In genomic region chr17:34126826-34127420, GRCm38 (mm10) we compare ENCODE assay signal across 12 mouse cellular contexts. TPM values are rescaled to one million over a fixed set of nuclear protein-coding genes. Genes with fewer than 3 reads are reported as not detected.
A peak's percentile ranks its signal among the peaks of the same experiment; 100 is the strongest.
DNase-seq lines count a peak whose midpoint lies in the region; ATAC-seq and TF ChIP-seq lines count a peak whose summit lies in the region.
"Had no signal": no experiment of that assay in that cellular context is flagged by ENCODE, and none has a peak within 500 bp of the region (broad histone marks: within the 10 kb centered on the region; RNA-seq: fewer than 3 reads in every experiment).

No protein-coding gene starts in this region.

- 0 out of 2 replicates have a peak overlapping the region, but pooled peaks have one; percentile 25 for H3K9ac ChIP-seq in liver, embryonic 11.5 days (ENCODE audit: low read depth, low read length)
- H3K9ac ChIP-seq in limb, embryonic 12.5 days (replicated peaks): no peak overlapping the region
- H3K9ac ChIP-seq: forebrain, postnatal 0 days had no signal

- no peak for TF ChIP-seq CTCF in gastrocnemius, adult 2 months (IDR thresholded peaks at IDR 0.05)
- TF ChIP-seq CTCF in G1E (IDR thresholded peaks at IDR 0.05; ENCODE audit: low read depth, low read length): no peak

- 66% methylated on average over 9 of the region's 9 CpGs for WGBS in liver, embryonic 11.5 days
- WGBS in limb, embryonic 12.5 days: 44% methylated on average over 9 of the region's 9 CpGs

- no peaks in the 10 kb centered on the region for H3K36me3 ChIP-seq in liver, embryonic 11.5 days (ENCODE audit: control insufficient read depth, insufficient read depth, low read length)
- H3K36me3 ChIP-seq in G1E (replicated peaks): peaks cover 47% of the 10 kb centered on the region
- H3K36me3 ChIP-seq in limb, embryonic 12.5 days: peaks cover 7% of the 10 kb centered on the region; the same call in 1 of the 2 replicates

- no peak overlapping the region for H3K4me3 ChIP-seq in gastrocnemius, adult 2 months
- H3K4me3 ChIP-seq in liver, embryonic 11.5 days (ENCODE audit: low read depth, low read length): 0 out of 2 replicates have a peak overlapping the region, but pooled peaks have one; percentile 1
- peak overlapping the region; percentile 14; the same call in 1 of the 2 replicates for H3K4me3 ChIP-seq in G1E (ENCODE audit: low read depth, low read length)
- H3K4me3 ChIP-seq in limb, embryonic 12.5 days (replicated peaks): no peak overlapping the region
- H3K4me3 ChIP-seq: heart, adult 2 months had no signal

- peak overlapping the region; percentile 22 for H3K4me2 ChIP-seq in liver, embryonic 11.5 days
- 0 out of 2 replicates have a peak overlapping the region, but pooled peaks have one; percentile 1 for H3K4me2 ChIP-seq in limb, embryonic 12.5 days

- H3K9me3 ChIP-seq in liver, embryonic 11.5 days (ENCODE audit: control insufficient read depth, low read length): no peaks in the 10 kb centered on the region
- no peaks in the 10 kb centered on the region for H3K9me3 ChIP-seq in G1E (replicated peaks)
- no peaks in the 10 kb centered on the region for H3K9me3 ChIP-seq in limb, embryonic 12.5 days

- peak overlapping the region; percentile 28; the same call in 1 of the 2 replicates for H3K27ac ChIP-seq in gastrocnemius, adult 2 months
- H3K27ac ChIP-seq in liver, embryonic 11.5 days (ENCODE audit: low read depth, low read length): 0 out of 2 replicates have a peak overlapping the region, but pooled peaks have one; percentile 34
- H3K27ac ChIP-seq in limb, embryonic 12.5 days: peak overlapping the region; percentile 46; the same call in 1 of the 2 replicates
- H3K27ac ChIP-seq: heart, adult 2 months had no signal

- H3K4me1 ChIP-seq in liver, embryonic 11.5 days (replicated peaks; ENCODE audit: control insufficient read depth, insufficient read depth, low read length): peaks cover 45% of the 10 kb centered on the region
- peaks cover 68% of the 10 kb centered on the region for H3K4me1 ChIP-seq in G1E (ENCODE audit: insufficient read depth, low read depth, low read length)
- H3K4me1 ChIP-seq in limb, embryonic 12.5 days (replicated peaks): peaks cover 47% of the 10 kb centered on the region

- H3K27me3 ChIP-seq in liver, embryonic 11.5 days (replicated peaks; ENCODE audit: control insufficient read depth, insufficient read depth, low read length): peaks cover 11% of the 10 kb centered on the region
- H3K27me3 ChIP-seq in G1E (ENCODE audit: insufficient read depth, low read length): peaks cover 5% of the 10 kb centered on the region; the same call in 1 of the 2 replicates
- H3K27me3 ChIP-seq in limb, embryonic 12.5 days: no peaks in the 10 kb centered on the region

- DNase-seq in gastrocnemius, adult 2 months: no peak
- no peak for DNase-seq in gastrocnemius, postnatal 14 days
- DNase-seq in liver, embryonic 11.5 days (ENCODE audit: low spot score): no peak
- no peak for DNase-seq in liver
- DNase-seq in G1E (ENCODE audit: low spot score): no peak
- DNase-seq in adrenal gland, postnatal 10 days: no peak
- no peak for DNase-seq in adrenal gland, adult 8-10 months
- DNase-seq: forebrain, postnatal 0 days; heart, postnatal 36 days had no signal

- intact Hi-C loops in gastrocnemius, adult 2 months (cut with DNase I): no loop called here
- intact Hi-C loops in gastrocnemius, postnatal 14 days (cut with DNase I; ENCODE audit: low total_unique reads): no loop called here

- no peak for ATAC-seq in liver, embryonic 11.5 days (replicated peaks; ENCODE audit: low FRiP score)
- ATAC-seq in G1E (ENCODE audit: extremely low read depth, insufficient number of reproducible peaks, low FRiP score, poor library complexity, severe bottlenecking): no peak
- no peak for ATAC-seq in limb, embryonic 12.5 days (ENCODE audit: insufficient number of reproducible peaks, insufficient read depth, low FRiP score, low TSS enrichment, low read depth)
- ATAC-seq: forebrain, postnatal 0 days; lung, postnatal 0 days had no signal

RNA-seq across cellular contexts. Expression of gene Brd2, which starts 4.5 kb away (rescaled TPM):
- total RNA-seq in gastrocnemius, adult 2 months (2021): 10 to 100 TPM; 70.3 to 88.9 TPM
- total RNA-seq in gastrocnemius, postnatal 14 days (2021): 10 to 100 TPM; 75.2 to 75.5 TPM
- polyA plus RNA-seq in liver, embryonic 11.5 days (2014; fragmentation: Nextera tagmentation; extraction: Ambion mirVana): 86.1 and 90.8 TPM in 2 replicates
- total RNA-seq in G1E (2014; fragmentation: Nextera tagmentation) (336 and 447 TPM in 2 replicates), G1E (2017) (214 and 244 TPM in 2 replicates)
- 198 and 298 TPM in 2 replicates for polyA plus RNA-seq in G1E (2012)
- polyA plus RNA-seq in limb, embryonic 12.5 days (2016; fragmentation: Nextera tagmentation; extraction: Ambion mirVana): 129 and 134 TPM in 2 replicates
- total RNA-seq in adrenal gland, postnatal 10 days (2021): 100 to 1,000 TPM; 170 to 181 TPM
- 100 to 1,000 TPM; 185 to 240 (median 215) TPM for total RNA-seq in adrenal gland, adult 8-10 months (2022)

RNA-seq across cellular contexts. Expression of gene H2-DMa, which starts 7.6 kb away (rescaled TPM):
- 1 to 10 TPM; 3.0 to 3.1 TPM for total RNA-seq in gastrocnemius, adult 2 months (2021)
- 1 to 10 TPM; 2.3 to 3.6 TPM for total RNA-seq in gastrocnemius, postnatal 14 days (2021)
- 5.6 and 5.9 TPM in 2 replicates for polyA plus RNA-seq in liver, embryonic 11.5 days (2014; fragmentation: Nextera tagmentation; extraction: Ambion mirVana)
- 11.0 and 16.1 TPM in 2 replicates for total RNA-seq in G1E (2014; fragmentation: Nextera tagmentation)
- total RNA-seq in G1E (2017): 2.8 and 3.8 TPM in 2 replicates
- polyA plus RNA-seq in G1E (2012): 0.62 and 1.3 TPM in 2 replicates
- 11.1 and 13.2 TPM in 2 replicates for polyA plus RNA-seq in limb, embryonic 12.5 days (2016; fragmentation: Nextera tagmentation; extraction: Ambion mirVana)
- total RNA-seq in adrenal gland, postnatal 10 days (2021): 10 to 100 TPM in 1 of 2 experiments, 1 to 10 TPM in 1; 8.9 to 15.2 TPM
- 10 to 100 TPM; 12.2 to 24.6 (median 21.1) TPM for total RNA-seq in adrenal gland, adult 8-10 months (2022)

RNA-seq across cellular contexts. Expression of gene H2-DMb2, which starts 16.2 kb away (rescaled TPM):
- total RNA-seq in gastrocnemius, adult 2 months (2021): under 1 TPM; 0.46 to 0.47 TPM
- total RNA-seq in gastrocnemius, postnatal 14 days (2021): under 1 TPM; 0.45 to 0.47 TPM
- 0.32 and 0.34 TPM in 2 replicates for polyA plus RNA-seq in liver, embryonic 11.5 days (2014; fragmentation: Nextera tagmentation; extraction: Ambion mirVana)
- total RNA-seq in G1E (2014; fragmentation: Nextera tagmentation) (not detected in 2 replicates), G1E (2017) (not detected in 2 replicates)
- polyA plus RNA-seq in G1E (2012): not detected in 2 replicates
- 0.30 and 0.32 TPM in 2 replicates for polyA plus RNA-seq in limb, embryonic 12.5 days (2016; fragmentation: Nextera tagmentation; extraction: Ambion mirVana)
- total RNA-seq in adrenal gland, postnatal 10 days (2021): 1 to 10 TPM; 4.5 to 4.8 TPM
- 1 to 10 TPM; 2.0 to 4.5 (median 4.0) TPM for total RNA-seq in adrenal gland, adult 8-10 months (2022)

RNA-seq across cellular contexts. Expression of gene H2-DMb1, which starts 25.9 kb away (rescaled TPM):
- total RNA-seq in gastrocnemius, adult 2 months (2021): under 1 TPM; 0.38 to 0.61 TPM
- total RNA-seq in gastrocnemius, postnatal 14 days (2021): 1 to 10 TPM; 1.0 to 1.4 TPM
- polyA plus RNA-seq in liver, embryonic 11.5 days (2014; fragmentation: Nextera tagmentation; extraction: Ambion mirVana): 0.19 and 0.43 TPM in 2 replicates
- total RNA-seq in G1E (2014; fragmentation: Nextera tagmentation): not detected in 2 replicates
- total RNA-seq in G1E (2017): 0.41 and 0.44 TPM in 2 replicates
- polyA plus RNA-seq in G1E (2012): 0.06 and 0.10 TPM in 2 replicates
- polyA plus RNA-seq in limb, embryonic 12.5 days (2016; fragmentation: Nextera tagmentation; extraction: Ambion mirVana): 1.2 and 1.3 TPM in 2 replicates
- 1 to 10 TPM; 3.6 to 5.8 TPM for total RNA-seq in adrenal gland, postnatal 10 days (2021)
- total RNA-seq in adrenal gland, adult 8-10 months (2022): 10 to 100 TPM in 2 of 4 experiments, 1 to 10 TPM in 2; 5.2 to 11.5 (median 10.5) TPM

RNA-seq across cellular contexts. Expression of gene H2-Oa, which starts 34.8 kb away (rescaled TPM):
- not detected for total RNA-seq in gastrocnemius, adult 2 months (2021)
- not detected for total RNA-seq in gastrocnemius, postnatal 14 days (2021)
- 0.26 and 0.56 TPM in 2 replicates for polyA plus RNA-seq in liver, embryonic 11.5 days (2014; fragmentation: Nextera tagmentation; extraction: Ambion mirVana)
- not detected in 2 replicates for total RNA-seq in G1E (2014; fragmentation: Nextera tagmentation)
- total RNA-seq in G1E (2017): 0.11 TPM in 1 of 2 replicates, not detected in the other
- not detected in 2 replicates for polyA plus RNA-seq in G1E (2012)
- 0.71 and 0.86 TPM in 2 replicates for polyA plus RNA-seq in limb, embryonic 12.5 days (2016; fragmentation: Nextera tagmentation; extraction: Ambion mirVana)
- 1 to 10 TPM; 1.4 to 1.5 TPM for total RNA-seq in adrenal gland, postnatal 10 days (2021)
- 1 to 10 TPM in 1 of 4 experiments, under 1 TPM in 3; 0.24 to 1.1 (median 0.64) TPM for total RNA-seq in adrenal gland, adult 8-10 months (2022)
- total RNA-seq: forebrain, postnatal 0 days; heart, postnatal 36 days had no signal
- polyA plus RNA-seq: forebrain, postnatal 0 days had no signal

Comparison
In these comparisons a context has a peak if more than half of its experiments do, and no peak if none do; other contexts are left out.
1. H3K4me3 ChIP-seq: peak in liver, embryonic 11.5 days (single experiment) and G1E (single experiment); none in gastrocnemius, adult 2 months (single experiment) and limb, embryonic 12.5 days (single experiment).
2. Peak in every context shown above with its lines, with median percentiles within 50 percentile points of each other: H3K27ac ChIP-seq.